Mouse (Mus musculus) Muller cell, postnatal 12 days (primary cell): Measurements from ENCODE around the gene Rangap1.
"Not testable (repeated sequence)": the region's sequence is repeated elsewhere in the genome, so short reads cannot be mapped to it uniquely, and the experiment has no call there.

ENCODE experiments used
- DNase-seq: peaks from one replicate; pipeline ENCODE4 v3.0.0-alpha.2; 2015; ENCODE audit errors: inconsistent ontology term

Rangap1 gene

GRCm38 (mm10) chr15:81742368-81742767, 3.0 kb downstream of the Rangap1 start:
- not testable (repeated sequence) for DNase-seq

- no peak for DNase-seq
Measured at GRCm38 (mm10) chr15:81739924-81740323, 5.4 kb downstream of the Rangap1 start.

GRCm38 (mm10) chr15:81739296-81739695, 6.0 kb downstream of the Rangap1 start:
- no peak for DNase-seq

- DNase-seq, result no peak
Measured at GRCm38 (mm10) chr15:81735075-81735474, 10.3 kb downstream of the Rangap1 start.

GRCm38 (mm10) chr15:81729792-81730635, 15.3 kb downstream of the Rangap1 start:
- peak; percentile 99 for DNase-seq

GRCm38 (mm10) chr15:81729241-81729791, 16.0 kb downstream of the Rangap1 start:
- DNase-seq, result peak; percentile 52

GRCm38 (mm10) chr15:81725965-81726364, 19.4 kb downstream of the Rangap1 start:
- no peak for DNase-seq

GRCm38 (mm10) chr15:81723653-81724052, 21.7 kb downstream of the Rangap1 start:
- DNase-seq, result no peak

GRCm38 (mm10) chr15:81722361-81722760, 23.0 kb downstream of the Rangap1 start:
- DNase-seq, result no peak

GRCm38 (mm10) chr15:81719139-81719531, 26.2 kb downstream of the Rangap1 start:
- no peak for DNase-seq

GRCm38 (mm10) chr15:81718336-81719138, 26.8 kb downstream of the Rangap1 start:
- DNase-seq, result no peak

GRCm38 (mm10) chr15:81713742-81714141, 31.6 kb downstream of the Rangap1 start:
- no peak for DNase-seq

GRCm38 (mm10) chr15:81710801-81711200, 34.5 kb downstream of the Rangap1 start:
- DNase-seq, result no peak

GRCm38 (mm10) chr15:81709686-81710085, 35.6 kb downstream of the Rangap1 start:
- no peak for DNase-seq

- no peak for DNase-seq
Measured at GRCm38 (mm10) chr15:81708991-81709390, 36.3 kb downstream of the Rangap1 start.

- DNase-seq, result no peak
Measured at GRCm38 (mm10) chr15:81703094-81703489, 42.2 kb downstream of the Rangap1 start.

- no peak for DNase-seq
Measured at GRCm38 (mm10) chr15:81702306-81703093, 42.8 kb downstream of the Rangap1 start.

- DNase-seq, result not testable (repeated sequence)
Measured at GRCm38 (mm10) chr15:81701350-81701749, 44.0 kb downstream of the Rangap1 start.

GRCm38 (mm10) chr15:81700601-81701000, 44.7 kb downstream of the Rangap1 start:
- no peak for DNase-seq

- no peak for DNase-seq
Measured at GRCm38 (mm10) chr15:81700161-81700560, 45.2 kb downstream of the Rangap1 start.

- DNase-seq, result no peak
Measured at GRCm38 (mm10) chr15:81698532-81698931, 46.8 kb downstream of the Rangap1 start.

- no peak for DNase-seq
Measured at GRCm38 (mm10) chr15:81697847-81698246, 47.5 kb downstream of the Rangap1 start.
